Mouse (Mus musculus) cerebellum, adult 9-10 months (tissue): ENCODE results near the gene Khnyn.

Experiments used
- DNase-seq: peaks from one replicate; pipeline ENCODE4 v3.0.0; 2022

Gene Khnyn

GRCm38 (mm10) chr14:55922475-55923232, 37.9 kb downstream of the Khnyn start:
- DNase-seq: no peak

DNA sequence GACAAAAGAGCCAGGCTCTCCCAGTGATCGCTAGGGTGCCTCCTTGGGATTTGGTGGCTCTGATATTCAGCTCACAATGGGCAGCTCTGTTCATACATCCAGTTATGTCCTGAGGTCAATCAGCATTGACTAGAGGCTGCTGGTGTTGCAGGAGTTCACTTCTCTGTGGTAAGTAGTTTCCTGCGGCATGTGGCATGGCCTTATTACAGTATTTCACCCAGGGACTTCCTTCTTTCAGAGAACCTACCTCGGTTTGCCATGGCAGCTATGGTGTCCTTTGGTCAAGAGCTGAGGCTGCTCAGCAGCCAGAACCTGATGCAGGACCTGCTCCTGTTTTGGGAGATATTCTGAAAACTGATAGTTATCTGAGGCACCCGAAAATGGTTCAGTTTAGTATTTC, 42.1 kb downstream of the Khnyn start:
- DNase-seq: no peak

GRCm38 (mm10) chr14:55929263-55929997, 44.7 kb downstream of the Khnyn start:
- no peak for DNase-seq

- DNase-seq: no peak
Measured at GRCm38 (mm10) chr14:55933586-55933985, 48.8 kb downstream of the Khnyn start.

GRCm38 (mm10) chr14:55940070-55940800, 55.5 kb downstream of the Khnyn start:
- peak; percentile 34 for DNase-seq

GRCm38 (mm10) chr14:55943601-55944000, 58.9 kb downstream of the Khnyn start:
- DNase-seq: no peak

- DNase-seq: no peak
Measured at GRCm38 (mm10) chr14:55944575-55944974, 59.8 kb downstream of the Khnyn start, which contains the start of gene Cma1. Gene Cma1 (minus strand): TSS chr14:55944675.

DNA sequence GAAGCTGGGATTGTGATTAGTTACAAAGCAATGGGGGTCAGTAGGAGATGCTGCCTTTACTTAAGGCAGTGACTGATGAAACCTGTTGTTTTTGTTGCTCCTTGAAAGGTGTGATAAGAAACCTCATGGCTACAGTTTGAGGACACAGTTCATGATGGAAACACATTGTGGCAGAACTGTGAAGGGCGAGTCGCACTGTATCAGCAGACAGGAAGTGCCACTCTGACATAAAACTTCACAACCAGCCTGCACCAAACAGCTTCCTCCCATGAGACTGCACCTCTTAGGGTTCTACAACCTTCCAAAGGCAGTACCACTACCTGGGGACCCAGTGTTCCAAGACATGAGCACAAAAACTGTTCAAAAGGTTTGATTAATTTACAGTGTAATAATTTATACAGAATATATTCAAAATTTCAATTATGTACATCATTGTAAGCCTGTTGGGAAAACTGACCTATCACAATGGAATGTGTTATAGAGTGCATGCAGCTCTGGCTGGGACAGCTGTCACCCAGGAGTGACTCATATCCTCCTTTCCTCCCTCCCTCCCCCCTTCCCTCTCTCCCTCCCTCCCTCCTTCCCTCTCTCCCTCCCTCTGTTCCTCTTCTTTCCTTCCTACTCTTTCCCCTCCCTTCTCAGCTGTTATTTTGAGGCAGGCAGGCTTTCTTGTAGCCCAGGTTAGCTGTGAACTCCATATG, 61.7 kb downstream of the Khnyn start:
- DNase-seq: no peak
